Mouse (Mus musculus) midbrain, embryonic 16.5 days (tissue): ENCODE measurements at regions not wholly inside any gene's neighbourhood (a gene's known extent, or its start where the extent isn't known, plus 50 kb on each side); places are given as distances from the start of the nearest gene placed in this dataset.

ENCODE experiments used
- ATAC-seq: fragments of 200-750 bp; cut with Nextera tagmentation; 2 replicates; pipeline ENCODE4 v1.8.0; 2017; ENCODE audit warnings: moderate TSS enrichment
- H3K27ac ChIP-seq: fragments of 300-500 bp; sonication (generic); 2 replicates; pipeline ENCODE4 v1.5.1; 2014; ENCODE audit warnings: mild to moderate bottlenecking, low read length, mixed read lengths
- H3K27me3 ChIP-seq: fragments of 300-500 bp; sonication (generic); 2 replicates; pipeline ENCODE4 v1.6.1; 2014; ENCODE audit warnings: low read depth, low read length, mixed read lengths; ENCODE audit not compliant: control insufficient read depth, insufficient read depth
- H3K36me3 ChIP-seq: fragments of 300-500 bp; sonication (generic); 2 replicates; pipeline ENCODE4 v1.6.1; 2014; ENCODE audit warnings: mild to moderate bottlenecking, low read length, moderate library complexity, mixed read lengths; ENCODE audit not compliant: control insufficient read depth, insufficient read depth
- H3K4me1 ChIP-seq: fragments of 300-500 bp; sonication (generic); 2 replicates; pipeline ENCODE4 v1.6.1; 2014; ENCODE audit warnings: mild to moderate bottlenecking, low read length, mixed read lengths; ENCODE audit not compliant: control insufficient read depth, insufficient read depth
- H3K4me2 ChIP-seq: fragments of 300-500 bp; sonication (generic); 2 replicates; pipeline ENCODE4 v1.6.1; 2014; ENCODE audit warnings: mild to moderate bottlenecking, low read length, mixed read lengths
- H3K4me3 ChIP-seq: fragments of 300-500 bp; sonication (generic); 2 replicates; pipeline ENCODE4 v1.5.1; 2014; ENCODE audit warnings: low read depth, mild to moderate bottlenecking, low read length, moderate library complexity, mixed read lengths
- H3K9ac ChIP-seq: fragments of 300-500 bp; sonication (generic); 2 replicates; pipeline ENCODE4 v1.6.1; 2014; ENCODE audit warnings: low read depth, low read length, mixed read lengths
- H3K9me3 ChIP-seq: fragments of 300-500 bp; sonication (generic); replicated peaks from 2 replicates; pipeline ENCODE4 v1.6.1; 2014; ENCODE audit warnings: mild to moderate bottlenecking, low read length, mixed read lengths; ENCODE audit not compliant: control insufficient read depth, poor library complexity, severe bottlenecking
- WGBS: fragments of 180-500 bp; shearing (Covaris S2); extraction: QIAGEN DNeasy Blood & Tissue Kit; methylation state at CpG from one replicate; pipeline ENCODE4 v1.1.7; 2014; 5-methylcytosine and 5-hydroxymethylcytosine counted together

DNA sequence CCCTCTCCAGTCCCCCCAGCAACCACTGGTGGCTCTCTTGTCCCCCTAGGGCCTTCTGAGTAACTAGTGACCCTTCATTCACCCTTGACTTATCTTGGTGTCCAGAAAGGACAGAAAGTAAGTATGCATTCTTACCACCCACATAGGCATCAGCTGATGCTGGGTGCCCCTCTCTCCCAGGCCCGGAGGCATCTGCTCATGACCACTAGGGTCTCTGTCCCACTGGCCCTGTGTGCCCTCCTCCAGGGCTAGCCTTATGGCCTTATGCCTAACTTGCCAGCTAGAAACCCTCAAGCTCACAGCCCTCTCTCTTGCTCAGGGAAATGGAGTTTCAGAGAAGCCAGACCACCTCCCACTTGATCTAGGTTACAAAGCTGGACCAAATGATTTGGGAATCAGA lies 89.2 kb upstream of the Unc5b start:
- Histone ChIP-seq H3K4me3 (no peak overlapping the region), H3K4me1 (peaks cover 15% of the 10 kb centered on the region), H3K36me3 (no peaks in the 10 kb centered on the region), H3K27me3 (no peaks in the 10 kb centered on the region), H3K4me2 (no peak overlapping the region), H3K27ac (no peak overlapping the region), H3K9ac (no peak overlapping the region), H3K9me3 (no peaks in the 10 kb centered on the region)
- whole genome bisulfite sequencing, result 82% methylated on average over 1 of the region's 1 CpGs
- no peak for ATAC-seq

GRCm38 (mm10) chr10:60918020-60918419 lies 86.6 kb upstream of the Unc5b start:
- Histone ChIP-seq H3K4me2 (no peak overlapping the region), H3K36me3 (no peaks in the 10 kb centered on the region), H3K27me3 (no peaks in the 10 kb centered on the region), H3K9me3 (no peaks in the 10 kb centered on the region), H3K4me3 (no peak overlapping the region), H3K9ac (no peak overlapping the region), H3K4me1 (peaks cover 12% of the 10 kb centered on the region), H3K27ac (no peak overlapping the region)
- no peak for ATAC-seq
- 5% methylated on average over 8 of the region's 8 CpGs for WGBS

DNA sequence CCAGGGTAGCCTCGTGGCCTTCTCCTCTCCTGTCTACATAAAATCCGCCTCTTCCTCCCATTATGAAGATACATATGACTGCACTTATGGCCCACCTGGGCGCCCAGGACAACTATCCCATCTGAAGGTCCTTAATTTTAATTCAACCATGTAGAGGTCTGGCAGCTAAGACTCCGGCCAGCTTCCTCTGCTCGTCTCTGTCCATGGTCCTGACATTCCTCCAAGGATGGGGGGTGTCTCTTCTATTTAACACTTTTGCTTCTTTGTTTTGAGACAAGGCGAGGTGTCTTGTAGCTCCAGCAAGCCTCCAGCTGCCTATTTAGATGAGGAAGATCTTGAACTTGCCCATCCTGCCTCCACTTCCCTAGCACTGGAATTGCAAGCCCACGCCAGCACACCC lies 83.0 kb upstream of the Unc5b start:
- no peak overlapping the region for H3K9ac ChIP-seq
- H3K9me3 ChIP-seq, result no peaks in the 10 kb centered on the region
- no peak overlapping the region for H3K27ac ChIP-seq
- no peak overlapping the region for H3K4me3 ChIP-seq
- WGBS, result 40% methylated on average over 7 of the region's 7 CpGs
- peaks cover 12% of the 10 kb centered on the region for H3K4me1 ChIP-seq
- no peak for ATAC-seq
- H3K36me3 ChIP-seq, result no peaks in the 10 kb centered on the region
- no peaks in the 10 kb centered on the region for H3K27me3 ChIP-seq
- H3K4me2 ChIP-seq, result no peak overlapping the region

- Histone ChIP-seq H3K4me2 (no peak overlapping the region), H3K9me3 (no peaks in the 10 kb centered on the region), H3K27me3 (no peaks in the 10 kb centered on the region), H3K4me3 (no peak overlapping the region), H3K4me1 (peaks cover 12% of the 10 kb centered on the region), H3K36me3 (no peaks in the 10 kb centered on the region), H3K27ac (no peak overlapping the region), H3K9ac (no peak overlapping the region)
- WGBS, result 69% methylated on average over 11 of the region's 11 CpGs
- peak; percentile 76 for ATAC-seq
Measured at GRCm38 (mm10) chr10:60913456-60913900, 82.1 kb upstream of the Unc5b start.

DNA sequence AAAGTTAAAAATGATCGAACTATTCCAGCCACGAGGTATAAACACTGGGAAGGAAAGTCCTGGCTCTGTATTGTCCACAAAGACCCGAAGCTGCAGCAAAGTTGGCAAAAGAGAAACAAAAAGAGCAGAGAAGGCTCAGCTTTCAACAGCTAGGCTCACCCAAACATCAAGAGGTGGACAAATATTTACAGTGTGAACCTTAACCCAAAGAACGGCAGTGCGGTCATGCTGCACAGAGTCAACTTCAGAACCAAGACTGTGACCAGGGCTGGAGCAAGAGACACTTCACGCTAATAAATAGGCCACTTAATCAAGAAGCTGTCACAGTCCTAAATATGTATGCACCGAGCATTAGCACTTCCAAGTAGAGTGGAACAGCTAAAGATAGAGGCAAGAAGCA lies 73.0 kb upstream of the Unc5b start:
- no peak for ATAC-seq
- H3K4me2 ChIP-seq, result no peak overlapping the region
- no peak overlapping the region for H3K27ac ChIP-seq
- 80% methylated on average over 7 of the region's 7 CpGs for WGBS
- H3K4me3 ChIP-seq, result no peak overlapping the region
- H3K4me1 ChIP-seq, result 0 out of 2 replicates have a peak, but pooled peaks cover 2% of the 10 kb centered on the region
- no peaks in the 10 kb centered on the region for H3K36me3 ChIP-seq
- H3K27me3 ChIP-seq, result no peaks in the 10 kb centered on the region
- no peak overlapping the region for H3K9ac ChIP-seq
- H3K9me3 ChIP-seq, result peaks cover 4% of the 10 kb centered on the region; the same call in 1 of the 2 replicates

DNA sequence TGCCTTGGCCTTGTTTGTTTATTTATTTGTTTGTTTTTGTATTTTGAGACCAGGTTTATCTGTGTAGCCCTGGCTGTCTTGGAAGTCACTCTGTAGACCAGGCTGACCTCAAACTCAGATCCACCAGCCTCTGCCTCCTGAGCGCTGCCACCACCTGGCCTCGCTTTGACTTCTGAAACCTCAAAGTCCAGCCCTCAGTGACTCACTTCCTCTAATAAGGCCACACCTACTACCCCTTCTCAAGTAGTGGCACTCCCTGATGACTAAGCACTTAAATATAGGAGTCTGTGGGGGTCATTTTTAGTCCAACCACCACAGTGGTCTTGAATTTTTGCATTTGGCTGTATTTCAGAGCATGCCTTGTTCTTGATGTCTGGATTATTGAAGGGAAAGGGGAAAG lies 69.6 kb upstream of the Unc5b start:
- ATAC-seq, result no peak
- 92% methylated on average over 2 of the region's 2 CpGs for WGBS

DNA sequence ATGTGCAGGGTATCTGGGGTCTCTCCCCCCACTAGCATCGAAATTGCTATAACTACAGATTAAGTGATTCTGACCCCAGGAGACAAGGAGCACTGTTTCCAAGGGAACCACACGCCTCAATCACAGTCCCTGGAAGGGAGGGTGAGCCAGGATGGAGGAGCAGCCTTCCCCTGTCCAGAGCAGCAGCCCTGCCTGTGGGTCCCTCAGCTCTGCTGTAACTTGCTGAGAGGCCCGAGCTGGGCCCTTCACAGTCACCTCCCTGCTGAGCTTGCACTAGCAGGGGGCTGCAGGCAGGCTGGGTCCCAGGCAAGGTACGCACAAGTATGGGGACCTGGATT lies 62.4 kb upstream of the Unc5b start:
- H3K9me3 ChIP-seq, result no peaks in the 10 kb centered on the region
- no peak overlapping the region for H3K4me3 ChIP-seq
- peak overlapping the region; percentile 8; the same call in 1 of the 2 replicates for H3K9ac ChIP-seq
- peak overlapping the region; percentile 66 for H3K27ac ChIP-seq
- peaks cover 21% of the 10 kb centered on the region for H3K4me1 ChIP-seq
- H3K27me3 ChIP-seq, result no peaks in the 10 kb centered on the region
- H3K4me2 ChIP-seq, result peak overlapping the region; percentile 21; the same call in 1 of the 2 replicates
- peak; percentile 91 for ATAC-seq
- WGBS, result 27% methylated on average over 4 of the region's 4 CpGs
- H3K36me3 ChIP-seq, result no peaks in the 10 kb centered on the region

More for the DNA sequence above, 69.6 kb upstream of the Unc5b start:
- Histone ChIP-seq H3K27ac (no peak overlapping the region), H3K9ac (no peak overlapping the region), H3K4me2 (no peak overlapping the region), H3K4me3 (no peak overlapping the region), H3K36me3 (no peaks in the 10 kb centered on the region), H3K4me1 (0 out of 2 replicates have a peak, but pooled peaks cover 2% of the 10 kb centered on the region), H3K27me3 (no peaks in the 10 kb centered on the region), H3K9me3 (no peaks in the 10 kb centered on the region)

DNA sequence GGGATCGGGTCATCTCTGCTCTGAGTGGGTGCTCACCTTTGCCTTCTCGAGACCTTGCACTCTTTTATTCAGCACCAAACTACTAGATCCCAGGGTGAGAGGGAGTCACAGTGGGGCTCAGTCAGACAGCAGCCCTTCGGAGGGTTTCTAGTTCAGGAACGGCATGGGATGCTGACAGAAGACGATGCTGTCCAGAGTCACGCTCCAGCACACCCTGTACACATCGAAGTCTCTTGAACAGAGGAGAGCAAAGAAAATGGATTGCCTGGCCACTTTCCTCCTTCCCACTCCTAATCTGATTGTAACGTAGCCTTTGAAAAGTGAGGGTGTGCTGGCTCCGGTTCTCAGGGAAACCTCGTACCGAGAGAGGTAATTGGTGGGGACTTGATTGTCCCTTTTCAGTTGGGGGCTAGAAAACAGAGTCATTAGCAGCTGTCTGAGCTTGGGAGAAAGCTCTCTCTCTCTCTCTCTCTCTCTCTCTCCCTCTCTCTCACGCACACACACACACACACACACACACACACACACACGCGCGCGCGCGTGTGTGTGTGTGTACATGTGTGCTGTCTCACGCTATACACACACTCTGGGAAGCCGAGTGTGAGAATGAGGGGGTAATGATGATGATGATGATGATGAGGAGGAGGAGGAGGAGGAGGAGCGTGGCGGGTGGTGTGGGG lies 61.9 kb upstream of the Unc5b start:
- 38% methylated on average over 22 of the region's 22 CpGs for WGBS
- peak overlapping the region; percentile 66 for H3K27ac ChIP-seq

DNA sequence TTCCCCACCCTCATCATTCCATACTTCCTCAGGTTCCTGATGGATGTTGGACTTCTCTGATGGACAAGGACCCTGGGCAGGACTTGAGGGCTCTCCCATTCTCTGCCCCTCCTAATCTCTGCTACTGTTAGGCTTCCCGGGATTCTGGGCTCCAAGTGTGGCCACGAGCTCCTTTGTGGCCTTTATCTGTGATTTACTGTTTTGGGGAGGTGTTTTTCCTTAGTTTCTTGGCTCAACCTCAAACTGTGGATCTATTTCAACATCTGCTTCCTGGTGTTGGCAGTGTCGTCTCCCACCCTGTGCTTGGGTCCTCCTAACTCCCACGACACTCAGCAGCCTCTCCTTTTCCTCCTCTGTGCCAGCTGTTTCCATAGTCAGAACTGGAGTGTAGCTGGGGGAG lies 61.3 kb upstream of the Unc5b start:
- peak overlapping the region; percentile 66 for H3K27ac ChIP-seq
- H3K36me3 ChIP-seq, result no peaks in the 10 kb centered on the region
- WGBS, result 48% methylated on average over 4 of the region's 4 CpGs

More for the DNA sequence above, 61.9 kb upstream of the Unc5b start:
- H3K4me2 ChIP-seq, result peak overlapping the region; percentile 21; the same call in 1 of the 2 replicates
- no peaks in the 10 kb centered on the region for H3K9me3 ChIP-seq
- H3K4me3 ChIP-seq, result no peak overlapping the region
- no peaks in the 10 kb centered on the region for H3K36me3 ChIP-seq
- peaks cover 21% of the 10 kb centered on the region for H3K4me1 ChIP-seq
- H3K27me3 ChIP-seq, result no peaks in the 10 kb centered on the region
- no peak overlapping the region for H3K9ac ChIP-seq
- peak; percentile 37 for ATAC-seq

More for the DNA sequence above, 61.3 kb upstream of the Unc5b start:
- Histone ChIP-seq H3K4me2 (no peak overlapping the region), H3K27me3 (no peaks in the 10 kb centered on the region), H3K9ac (no peak overlapping the region), H3K4me3 (no peak overlapping the region), H3K9me3 (no peaks in the 10 kb centered on the region), H3K4me1 (peaks cover 21% of the 10 kb centered on the region)
- 0 out of 2 replicates have a peak, but pooled peaks have one; percentile 7 for ATAC-seq
